1 mouse cellular context compared by ENCODE assay signal in the genomic region with DNA sequence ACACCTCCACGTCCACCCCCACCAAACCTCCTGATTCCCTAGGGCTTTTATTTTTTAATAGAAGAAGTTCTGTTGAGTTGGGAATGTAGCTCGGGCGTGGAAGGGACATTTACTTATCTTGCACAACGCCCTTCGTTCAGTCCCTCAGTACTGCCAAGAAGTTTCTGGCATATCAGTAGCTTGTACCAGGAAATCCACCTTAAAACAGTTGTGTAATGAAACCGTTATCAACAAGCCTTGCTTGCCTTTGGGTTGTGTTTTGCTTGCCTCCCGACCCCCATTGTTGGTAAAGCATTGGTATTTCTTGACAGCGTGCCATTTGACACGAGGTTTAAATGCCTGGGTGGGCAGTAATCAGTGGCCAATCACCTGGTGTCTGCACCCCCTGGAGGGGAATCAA.
TF ChIP-seq lines count a peak whose summit lies in the region.

No protein-coding gene starts in this region.

TF ChIP-seq in MEL, 35 proteins besides CTCF, POLR2A, EP300 and RAD21 (continued from another document):
- TF ChIP-seq TCF12 (IDR thresholded peaks at IDR 0.05; ENCODE audit: low read depth, low read length), result peak; percentile 59; the same call in 1 of the 2 replicates
- TF ChIP-seq RCOR1 (IDR thresholded peaks at IDR 0.05; ENCODE audit: low read depth, low read length), result peak; percentile 73
- TF ChIP-seq TAL1 (IDR thresholded peaks at IDR 0.05; ENCODE audit: low read length), result peak; percentile 4; the same call in 1 of the 2 replicates
- peak; percentile 79 for TF ChIP-seq ETS1 (IDR thresholded peaks at IDR 0.05; ENCODE audit: low read depth, low read length)
